Mouse (Mus musculus): ENCODE data around the gene Ywhah.

Gene Ywhah

DNA sequence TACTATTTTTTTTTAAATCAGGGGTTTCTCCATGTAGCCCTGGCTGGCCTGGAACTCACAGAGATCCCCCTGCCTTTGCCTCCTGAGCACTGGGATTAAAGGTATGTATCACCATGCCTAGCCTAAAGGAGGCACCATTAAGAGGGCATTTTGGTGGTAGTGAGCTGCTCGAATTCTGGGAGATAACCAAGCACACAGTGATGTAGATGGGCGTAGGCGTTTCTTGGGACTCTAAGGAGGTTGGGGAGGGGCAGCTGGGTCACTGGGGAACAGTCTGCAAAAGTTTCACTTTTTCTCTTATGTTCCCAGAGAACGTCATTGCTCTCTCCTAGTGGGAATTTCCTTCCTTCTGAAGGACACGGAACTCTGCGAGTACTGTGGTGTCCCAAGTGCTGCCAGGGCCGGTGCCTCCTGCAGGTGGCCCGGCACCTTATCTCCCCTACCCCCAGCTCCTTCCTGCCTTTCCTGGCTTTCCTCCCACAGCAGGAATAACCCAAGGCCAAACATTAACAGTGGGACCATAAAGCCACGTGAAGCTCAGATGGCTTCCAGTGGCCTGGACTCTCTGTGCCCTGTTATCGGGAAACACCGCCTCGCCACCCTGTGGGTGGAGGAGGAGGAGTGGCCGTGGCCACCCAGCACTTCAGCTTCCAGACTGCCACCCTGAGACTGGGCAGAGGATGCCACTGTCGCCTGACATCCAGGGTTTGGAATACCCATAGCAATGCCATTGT, 34.4 kb downstream of the Ywhah start:
- DNase-seq (ENCODE audit: low read depth): no peak

DNA sequence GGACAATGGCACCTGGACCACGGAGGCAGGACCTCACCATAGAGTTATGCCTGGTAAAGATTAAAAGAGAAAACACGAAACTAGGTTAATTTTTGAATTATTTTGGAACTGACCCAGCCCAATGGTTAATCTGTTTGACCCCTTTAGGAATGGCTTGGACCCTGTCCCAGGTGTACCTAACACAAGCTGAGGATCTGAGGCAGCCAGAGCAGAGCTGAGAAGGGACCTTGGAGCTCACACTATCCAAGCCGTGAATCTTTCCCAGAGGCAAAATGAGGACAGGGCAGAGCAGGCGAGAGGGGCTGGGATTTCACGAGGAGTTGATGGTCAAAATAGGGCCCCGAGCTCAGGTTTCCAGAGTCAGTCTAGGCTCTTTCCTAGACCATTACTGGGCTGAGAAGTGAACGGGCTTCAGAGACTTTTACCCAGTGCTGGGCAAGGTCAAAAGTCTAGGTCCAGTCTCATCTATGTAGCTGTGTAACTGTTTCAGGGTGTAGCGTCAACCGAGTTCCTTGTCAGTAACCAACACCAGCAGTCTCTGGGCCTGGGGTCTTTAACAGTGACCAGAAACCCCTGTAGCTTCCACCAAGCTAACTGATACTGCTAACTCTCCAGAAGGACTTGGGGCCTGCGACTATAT, 37.6 kb downstream of the Ywhah start:
- no peak for DNase-seq (ENCODE audit: low read depth)

DNA sequence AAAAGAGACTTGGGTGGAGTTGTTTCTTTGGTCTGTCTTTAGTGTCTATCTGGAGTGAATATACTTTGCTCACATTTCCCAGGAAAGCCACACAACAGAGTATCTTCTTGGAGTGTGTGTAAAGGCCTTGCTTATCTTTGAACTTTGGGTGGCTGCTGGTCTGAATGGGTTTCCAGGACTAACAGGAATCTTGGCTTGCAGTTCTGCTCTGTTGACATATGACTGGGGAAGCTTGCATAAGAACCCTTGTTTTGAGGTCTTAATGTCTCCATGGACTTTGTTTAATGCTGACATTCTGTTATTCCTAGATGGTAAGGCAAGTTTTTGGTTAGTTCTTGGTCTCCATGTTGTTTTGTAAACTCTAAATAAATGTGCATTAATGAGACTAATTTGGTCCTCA, 51.5 kb downstream of the Ywhah start:
- DNase-seq (ENCODE audit: low read depth): no peak

DNA sequence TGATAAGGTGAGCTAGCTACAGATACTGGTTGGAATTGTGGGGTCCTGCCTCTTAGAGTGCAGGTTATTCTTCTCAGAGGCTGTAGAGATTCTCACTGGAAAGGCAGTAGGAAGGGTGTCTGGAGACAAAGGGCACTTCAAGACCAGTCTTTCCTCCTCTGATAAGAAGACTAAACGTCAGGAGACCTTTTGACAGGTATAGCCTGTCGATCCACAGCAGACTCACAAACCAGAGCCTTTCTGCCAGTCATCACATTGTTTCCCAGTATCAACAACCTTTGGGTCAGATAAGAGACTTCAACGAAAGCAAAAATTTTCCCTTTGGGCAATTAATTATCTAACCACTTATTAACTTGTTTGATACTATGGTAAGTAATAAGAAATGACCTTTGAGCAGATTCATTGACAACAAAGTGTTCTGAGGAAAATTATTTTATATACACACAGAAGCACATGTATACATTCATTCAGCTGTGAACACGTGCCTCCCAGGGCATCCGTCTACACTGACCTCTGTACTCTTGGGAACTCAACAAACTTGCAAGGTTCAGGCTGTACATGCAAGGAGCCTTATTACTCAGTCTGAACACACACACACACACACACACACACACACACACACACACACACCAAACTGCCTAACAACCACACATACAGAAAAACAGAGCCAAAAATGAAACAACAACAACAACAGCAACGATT, 58.0 kb downstream of the Ywhah start:
- DNase-seq (ENCODE audit: low read depth): no peak

Data from fibroblast of lung, adult 2 months (primary cell).